Mouse (Mus musculus): ENCODE results near the gene Polh.

DNA sequence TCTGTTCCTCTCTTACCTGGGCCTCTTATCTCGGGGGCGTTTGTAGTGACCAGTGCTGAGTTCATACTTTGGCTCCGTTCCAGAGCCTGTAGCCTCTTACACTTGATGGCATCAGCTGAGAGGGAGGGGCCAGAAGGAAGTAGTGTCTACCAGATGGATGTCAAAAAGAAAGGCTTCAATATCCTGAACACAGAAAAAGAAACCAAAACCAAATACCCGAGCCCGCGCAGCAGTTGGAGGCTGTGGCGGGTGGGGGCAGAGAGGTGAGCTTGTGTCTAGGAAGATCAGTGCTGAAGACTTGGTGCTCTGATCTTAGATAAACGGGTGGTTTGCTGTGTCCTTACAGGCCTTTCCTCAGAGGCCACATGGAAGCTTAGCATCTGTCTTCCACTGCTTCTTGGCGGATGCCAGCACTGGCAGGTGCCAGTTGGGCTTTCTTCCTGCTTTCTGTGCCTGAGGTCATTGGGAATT is 39.5 kb downstream of the Polh start:
- TF ChIP-seq CTCF (IDR thresholded peaks at IDR 0.05; ENCODE audit: low read depth, low read length) (no peak), POLR2A (IDR thresholded peaks at IDR 0.05; ENCODE audit: insufficient read depth, low read length) (no peak), EP300 (IDR thresholded peaks at IDR 0.05; ENCODE audit: insufficient read depth, low read depth, low read length) (no peak)
